Comparison of ENCODE assay signal across 11 mouse cellular contexts in the genomic region with DNA sequence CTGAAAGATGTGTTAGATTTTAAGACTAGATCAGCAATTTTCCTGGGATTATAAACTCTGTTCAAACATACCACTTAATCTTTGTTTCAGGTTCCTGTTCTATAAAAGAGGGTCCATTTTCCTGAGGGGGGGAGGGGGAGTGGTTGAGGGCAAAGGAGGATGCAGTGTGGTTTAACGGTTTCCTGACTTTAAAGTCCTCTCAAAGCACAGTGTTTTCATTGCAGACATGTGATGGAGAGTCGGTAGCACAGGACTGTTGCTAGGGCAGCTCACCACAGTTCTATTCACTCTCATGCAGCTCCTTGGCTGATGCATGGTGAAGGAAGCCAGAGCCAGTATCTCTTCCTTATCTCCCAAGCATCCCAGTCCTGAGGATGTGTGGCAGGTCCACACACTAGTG.
A peak's percentile ranks its signal among the peaks of the same experiment; 100 is the strongest.
DNase-seq lines count a peak whose midpoint lies in the region; ATAC-seq and TF ChIP-seq lines count a peak whose summit lies in the region.
"Had no signal": no experiment of that assay in that cellular context is flagged by ENCODE, and none has a peak within 500 bp of the region (broad histone marks: within the 10 kb centered on the region; RNA-seq: fewer than 3 reads in every experiment).

No protein-coding gene starts in this region.

- H3K36me3 ChIP-seq in embryonic facial prominence, embryonic 11.5 days (replicated peaks; ENCODE audit: control insufficient read depth, insufficient read depth, low read depth, low read length), result no peaks in the 10 kb centered on the region
- no peaks in the 10 kb centered on the region for H3K36me3 ChIP-seq in embryonic facial prominence, embryonic 10.5 days (replicated peaks)
- no peaks in the 10 kb centered on the region for H3K36me3 ChIP-seq in limb, embryonic 10.5 days
- H3K36me3 ChIP-seq: embryonic facial prominence, embryonic 15.5 days had no signal

- no peak for TF ChIP-seq POLR2A in lung, adult 2 months (IDR thresholded peaks at IDR 0.05; ENCODE audit: borderline replicate concordance, extremely low read depth, low read depth, low read length)

- H3K9ac ChIP-seq in embryonic facial prominence, embryonic 11.5 days (replicated peaks; ENCODE audit: low read length), result no peak overlapping the region
- H3K9ac ChIP-seq: embryonic facial prominence, embryonic 15.5 days had no signal

- 32% methylated on average over 2 of the region's 2 CpGs for WGBS in embryonic facial prominence, embryonic 11.5 days
- 42% methylated on average over 2 of the region's 2 CpGs for WGBS in embryonic facial prominence, embryonic 10.5 days
- WGBS in lung, adult 2 months, result 17% methylated on average over 2 of the region's 2 CpGs
- WGBS in limb, embryonic 10.5 days, result 21% methylated on average over 2 of the region's 2 CpGs

- no peaks in the 10 kb centered on the region for H3K27me3 ChIP-seq in embryonic facial prominence, embryonic 11.5 days (ENCODE audit: control insufficient read depth, insufficient read depth, low read length)
- no peaks in the 10 kb centered on the region for H3K27me3 ChIP-seq in embryonic facial prominence, embryonic 10.5 days (replicated peaks; ENCODE audit: low read depth, poor library complexity, severe bottlenecking)
- H3K27me3 ChIP-seq in limb, embryonic 10.5 days (ENCODE audit: low read depth, poor library complexity, severe bottlenecking), result no peaks in the 10 kb centered on the region
- H3K27me3 ChIP-seq: embryonic facial prominence, embryonic 15.5 days had no signal

- H3K4me1 ChIP-seq in embryonic facial prominence, embryonic 11.5 days (ENCODE audit: control insufficient read depth, insufficient read depth, low read length), result no peaks in the 10 kb centered on the region; the same call in 1 of the 2 replicates
- H3K4me1 ChIP-seq in embryonic facial prominence, embryonic 10.5 days, result peaks cover 16% of the 10 kb centered on the region
- H3K4me1 ChIP-seq in lung, adult 2 months (ENCODE audit: control insufficient read depth, insufficient read depth, low read length), result peaks cover 9% of the 10 kb centered on the region
- peaks cover 18% of the 10 kb centered on the region for H3K4me1 ChIP-seq in limb, embryonic 10.5 days

- no peak overlapping the region for H3K4me2 ChIP-seq in embryonic facial prominence, embryonic 11.5 days (ENCODE audit: low read depth, low read length)
- H3K4me2 ChIP-seq: embryonic facial prominence, embryonic 15.5 days; heart, embryonic 11.5 days had no signal

- H3K9me3 ChIP-seq in embryonic facial prominence, embryonic 11.5 days (replicated peaks; ENCODE audit: control insufficient read depth, low read length), result no peaks in the 10 kb centered on the region
- no peaks in the 10 kb centered on the region for H3K9me3 ChIP-seq in embryonic facial prominence, embryonic 10.5 days
- H3K9me3 ChIP-seq in limb, embryonic 10.5 days (replicated peaks), result no peaks in the 10 kb centered on the region
- H3K9me3 ChIP-seq: embryonic facial prominence, embryonic 15.5 days had no signal

- no peak for DNase-seq in embryonic facial prominence, embryonic 11.5 days (ENCODE audit: low spot score)
- no peak for DNase-seq in embryonic facial prominence, embryonic 10.5 days (ENCODE audit: low spot score)
- DNase-seq in lung, postnatal 25 days (ENCODE audit: low spot score), result peak; percentile 49
- DNase-seq in lung, adult 2 months, result no peak
- no peak for DNase-seq in limb, embryonic 10.5 days (ENCODE audit: low spot score)
- DNase-seq in thymus, adult 18-20 months, result peak; percentile 55 to 76
- DNase-seq in urinary bladder, postnatal 10 days (ENCODE audit: low spot score), result no peak
- no peak for DNase-seq in embryo, embryonic 10 days (ENCODE audit: low spot score)
- DNase-seq: right cerebral cortex, adult 18-20 months had no signal

- ATAC-seq in embryonic facial prominence, embryonic 11.5 days (replicated peaks; ENCODE audit: insufficient number of reproducible peaks, low FRiP score, low TSS enrichment, low read depth), result 0 out of 2 replicates have a peak, but pooled peaks have one; percentile 39

- H3K27ac ChIP-seq in embryonic facial prominence, embryonic 11.5 days (replicated peaks; ENCODE audit: low read depth, low read length), result no peak overlapping the region
- H3K27ac ChIP-seq in embryonic facial prominence, embryonic 10.5 days (replicated peaks), result no peak overlapping the region
- 0 out of 2 replicates have a peak overlapping the region, but pooled peaks have one; percentile 21 for H3K27ac ChIP-seq in limb, embryonic 10.5 days
- H3K27ac ChIP-seq: embryonic facial prominence, embryonic 15.5 days had no signal

- TF ChIP-seq CTCF in lung, adult 2 months (IDR thresholded peaks at IDR 0.05; ENCODE audit: insufficient read depth, low read length), result no peak

- no peak overlapping the region for H3K4me3 ChIP-seq in embryonic facial prominence, embryonic 11.5 days (ENCODE audit: low read depth, low read length)
- no peak overlapping the region for H3K4me3 ChIP-seq in embryonic facial prominence, embryonic 10.5 days
- H3K4me3 ChIP-seq in lung, adult 2 months (replicated peaks; ENCODE audit: extremely low read depth, low read depth, low read length), result no peak overlapping the region
- H3K4me3 ChIP-seq in limb, embryonic 10.5 days, result no peak overlapping the region
- H3K4me3 ChIP-seq: embryonic facial prominence, embryonic 15.5 days had no signal

Comparison
In these comparisons a context has a peak if more than half of its experiments do, and no peak if none do; other contexts are left out.
1. DNase-seq: peak in lung, postnatal 25 days (single experiment) and thymus, adult 18-20 months (2 of 2); none in embryonic facial prominence, embryonic 11.5 days (single experiment), embryonic facial prominence, embryonic 10.5 days (single experiment), lung, adult 2 months (single experiment), limb, embryonic 10.5 days (single experiment), urinary bladder, postnatal 10 days (single experiment) and embryo, embryonic 10 days (single experiment).